Mouse (Mus musculus) MEL-GATA-1-ER (cell line): ENCODE results near the gene Fbxo11.

Experiments used
- DNase-seq: peaks from one replicate; pipeline ENCODE4 v3.0.0-alpha.2; 2012; ENCODE audit warnings: low read depth; ENCODE audit errors: extremely low read depth

The Fbxo11 gene

GRCm38 (mm10) chr17:88065031-88065800, at the start of gene Fbxo11:
Fbxo11 (minus strand) TSS chr17:88065291.
- no peak for DNase-seq

GRCm38 (mm10) chr17:88113883-88114229, 48.8 kb upstream of the Fbxo11 start:
- DNase-seq: no peak

- DNase-seq: peak; percentile 94
Measured at GRCm38 (mm10) chr17:88113015-88113882, 48.2 kb upstream of the Fbxo11 start.

- DNase-seq: no peak
Measured at GRCm38 (mm10) chr17:88111865-88112645, 47.0 kb upstream of the Fbxo11 start.

- DNase-seq: no peak
Measured at GRCm38 (mm10) chr17:88111081-88111796, 46.1 kb upstream of the Fbxo11 start.

- no peak for DNase-seq
Measured at GRCm38 (mm10) chr17:88107708-88108107, 42.6 kb upstream of the Fbxo11 start.

- no peak for DNase-seq
Measured at GRCm38 (mm10) chr17:88106365-88106764, 41.3 kb upstream of the Fbxo11 start.

- peak; percentile 48 for DNase-seq
Measured at GRCm38 (mm10) chr17:88102597-88102996, 37.5 kb upstream of the Fbxo11 start.

- DNase-seq: no peak
Measured at GRCm38 (mm10) chr17:88098181-88098852, 33.2 kb upstream of the Fbxo11 start.

- no peak for DNase-seq
Measured at GRCm38 (mm10) chr17:88097543-88097942, 32.5 kb upstream of the Fbxo11 start.

GRCm38 (mm10) chr17:88096809-88097399, 31.8 kb upstream of the Fbxo11 start:
- DNase-seq: no peak

GRCm38 (mm10) chr17:88095517-88096198, 30.6 kb upstream of the Fbxo11 start:
- DNase-seq: no peak

GRCm38 (mm10) chr17:88094327-88094726, 29.2 kb upstream of the Fbxo11 start:
- DNase-seq: no peak

GRCm38 (mm10) chr17:88093798-88094197, 28.7 kb upstream of the Fbxo11 start:
- DNase-seq: no peak

GRCm38 (mm10) chr17:88085976-88086375, 20.9 kb upstream of the Fbxo11 start:
- no peak for DNase-seq

- DNase-seq: no peak
Measured at GRCm38 (mm10) chr17:88081446-88081845, 16.4 kb upstream of the Fbxo11 start.

- DNase-seq: no peak
Measured at GRCm38 (mm10) chr17:88079771-88080170, 14.7 kb upstream of the Fbxo11 start.

- peak; percentile 48 for DNase-seq
Measured at GRCm38 (mm10) chr17:88072047-88072446, 7.0 kb upstream of the Fbxo11 start.

GRCm38 (mm10) chr17:88068024-88068719, 3.1 kb upstream of the Fbxo11 start:
- no peak for DNase-seq
